Mouse (Mus musculus): Measurements from ENCODE around the gene Xaf1.

Xaf1 gene

GRCm38 (mm10) chr11:72301334-72301733 is at the start of gene Xaf1:
Xaf1 (plus strand) TSS chr11:72301629.
- peak; percentile 75 for DNase-seq (ENCODE audit: low spot score)

GRCm38 (mm10) chr11:72255629-72256028 is 45.8 kb upstream of the Xaf1 start:
- DNase-seq (ENCODE audit: low spot score): no peak

GRCm38 (mm10) chr11:72256441-72256840 is 45.0 kb upstream of the Xaf1 start:
- no peak for DNase-seq (ENCODE audit: low spot score)

GRCm38 (mm10) chr11:72265483-72265882 is 35.9 kb upstream of the Xaf1 start:
- no peak for DNase-seq (ENCODE audit: low spot score)

GRCm38 (mm10) chr11:72266207-72266959 is 35.0 kb upstream of the Xaf1 start:
- peak; percentile 17 for DNase-seq (ENCODE audit: low spot score)

GRCm38 (mm10) chr11:72266960-72267560 is 34.4 kb upstream of the Xaf1 start, which contains the start of gene Slc13a5:
Slc13a5 (minus strand) TSS chr11:72267222.
- DNase-seq (ENCODE audit: low spot score): no peak

- no peak for DNase-seq (ENCODE audit: low spot score)
These were observed 29.7 kb upstream of the Xaf1 start for GRCm38 (mm10) chr11:72271761-72272160.

GRCm38 (mm10) chr11:72273341-72273740 is 28.1 kb upstream of the Xaf1 start:
- no peak for DNase-seq (ENCODE audit: low spot score)

- DNase-seq (ENCODE audit: low spot score): no peak
These were observed 20.1 kb upstream of the Xaf1 start for GRCm38 (mm10) chr11:72281143-72281851.

GRCm38 (mm10) chr11:72281852-72282400 is 19.5 kb upstream of the Xaf1 start:
- DNase-seq (ENCODE audit: low spot score): no peak

GRCm38 (mm10) chr11:72283486-72284224 is 17.8 kb upstream of the Xaf1 start:
- DNase-seq (ENCODE audit: low spot score): no peak

- DNase-seq (ENCODE audit: low spot score): no peak
These were observed 16.8 kb upstream of the Xaf1 start for GRCm38 (mm10) chr11:72284532-72285182.

- DNase-seq (ENCODE audit: low spot score): no peak
These were observed 15.4 kb upstream of the Xaf1 start for GRCm38 (mm10) chr11:72285971-72286480.

- DNase-seq (ENCODE audit: low spot score): no peak
These were observed 14.8 kb upstream of the Xaf1 start for GRCm38 (mm10) chr11:72286651-72287050.

- no peak for DNase-seq (ENCODE audit: low spot score)
These were observed 14.3 kb upstream of the Xaf1 start for GRCm38 (mm10) chr11:72287126-72287525.

- no peak for DNase-seq (ENCODE audit: low spot score)
These were observed 13.9 kb upstream of the Xaf1 start for GRCm38 (mm10) chr11:72287543-72287942.

GRCm38 (mm10) chr11:72293116-72293515 is 8.3 kb upstream of the Xaf1 start:
- no peak for DNase-seq (ENCODE audit: low spot score)

- DNase-seq (ENCODE audit: low spot score): peak; percentile 35
These were observed 801 bp downstream of the Xaf1 start for GRCm38 (mm10) chr11:72302230-72302629.

- DNase-seq (ENCODE audit: low spot score): no peak
These were observed 6.0 kb downstream of the Xaf1 start for GRCm38 (mm10) chr11:72307461-72307860.

- no peak for DNase-seq (ENCODE audit: low spot score)
These were observed 7.6 kb downstream of the Xaf1 start for GRCm38 (mm10) chr11:72308982-72309381.

GRCm38 (mm10) chr11:72310491-72310890 is 9.1 kb downstream of the Xaf1 start:
- DNase-seq (ENCODE audit: low spot score): no peak
